Mouse (Mus musculus) liver, postnatal 0 days (tissue): Measurements from ENCODE around the gene Necap2.

Source experiments
- CTCF ChIP-seq: sonication (generic); IDR thresholded peaks from 2 replicates; pipeline ENCODE4 v1.5.1; 2016; ENCODE audit warnings: antibody characterized with exemption, low read depth
- EP300 ChIP-seq: IDR thresholded peaks from 2 replicates; pipeline ENCODE4 v1.6.1; 2016; ENCODE audit warnings: antibody characterized with exemption, low read depth, mild to moderate bottlenecking

GRCm38 (mm10) chr4:141017657-141018436, 60.3 kb downstream of the Necap2 start:
- TF ChIP-seq CTCF: no peak
- no peak for TF ChIP-seq EP300
